Mouse (Mus musculus) heart, postnatal 25 days (tissue): ENCODE data around the gene Traf3ip3. TPM values are rescaled to one million over a fixed set of nuclear protein-coding genes. Genes with fewer than 3 reads are reported as not detected.
A peak's percentile ranks its signal among the peaks of the same experiment; 100 is the strongest.

Source experiments
- DNase-seq: peaks from one replicate; pipeline ENCODE4 v3.0.0; 2022; ENCODE audit warnings: low spot score
- intact Hi-C: fragments of 180-260 bp; cut with DNase I; formaldehyde crosslinking; loops from one replicate; pipeline ENCODE4 v1.15.1; 2025
- total RNA-seq, 2 experiments: library from RNA; stranded (reverse); gene quantifications; 2 replicates each; pipeline ENCODE4 v1.2.3; 2021

Gene Traf3ip3
- total RNA-seq, 2 experiments from 2014 or later = 1.1 to 1.4 TPM

DNA sequence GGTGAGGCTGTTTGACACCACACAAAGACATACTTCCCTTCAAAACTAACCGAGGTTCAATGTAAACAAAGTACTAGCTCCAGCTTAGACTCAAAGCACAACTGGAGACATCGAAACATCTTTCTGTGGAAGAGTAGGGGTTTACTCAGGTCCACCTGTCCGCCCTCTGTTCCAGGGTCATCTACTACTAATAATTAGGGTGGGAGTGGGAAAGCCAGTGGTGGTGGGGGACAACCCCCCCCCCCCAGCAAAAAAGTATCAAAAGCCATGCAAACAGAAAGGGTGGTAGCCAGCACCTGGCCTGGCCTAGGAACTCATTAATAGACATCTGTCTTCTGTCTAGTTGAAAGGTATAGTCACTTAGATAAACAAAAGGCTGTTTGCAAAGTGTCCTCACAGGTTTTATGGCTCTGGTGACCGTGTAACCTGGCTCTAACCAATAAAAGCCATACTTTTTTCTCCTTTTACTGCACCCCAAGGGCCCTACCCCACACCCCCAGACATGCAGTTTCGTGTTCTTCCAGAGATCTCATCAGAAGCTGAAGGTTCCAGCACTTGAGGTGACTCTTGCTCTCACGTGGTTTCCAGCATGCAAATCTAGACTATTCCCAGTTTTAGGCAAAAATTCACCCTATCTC lies 70.1 kb downstream of the Traf3ip3 start:
- intact Hi-C loops = no loop called here
- DNase-seq = no peak

DNA sequence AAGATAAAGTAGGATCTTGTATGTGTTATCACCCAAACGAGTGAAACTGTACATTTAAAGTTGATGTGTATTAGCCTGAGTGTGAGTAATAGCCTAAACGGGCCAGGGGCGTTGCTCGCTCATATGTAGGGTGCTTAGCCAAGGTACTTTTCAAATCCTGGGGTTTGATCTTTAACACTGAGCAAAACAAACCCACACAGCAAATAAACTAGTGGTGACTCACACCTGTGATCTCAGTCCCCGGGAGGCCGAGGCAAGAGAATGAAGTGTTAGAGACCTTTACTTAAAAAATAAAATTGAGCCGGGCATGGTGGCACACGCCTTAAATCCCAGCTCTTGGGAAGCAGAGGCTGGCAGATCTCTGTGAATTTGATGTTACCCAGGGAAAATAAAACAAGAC lies 70.7 kb downstream of the Traf3ip3 start:
- no peak for DNase-seq
- intact Hi-C loops = loop anchor here (1.0 kb wide), 1 partner anchor 42 kb away; no protein-coding TSS in a partner anchor

DNA sequence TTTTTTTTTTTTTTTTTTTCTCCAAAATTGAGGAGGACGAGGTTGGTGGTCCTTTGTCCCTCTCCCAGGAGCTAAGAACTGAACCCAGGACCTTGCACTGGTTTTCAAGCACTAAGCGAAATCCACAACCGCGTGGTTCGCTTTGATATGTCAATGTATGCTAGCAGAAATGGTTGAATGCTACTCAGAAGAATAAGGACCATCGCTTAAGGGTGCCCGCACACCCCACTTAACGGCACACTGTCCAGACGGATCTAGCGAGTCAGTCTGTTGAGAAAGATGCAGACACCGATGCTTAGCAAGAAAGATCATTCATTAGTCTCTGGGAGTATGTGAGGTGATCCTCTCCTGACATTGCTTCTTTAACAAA lies 71.1 kb downstream of the Traf3ip3 start:
- intact Hi-C loops = loop anchor here (1.0 kb wide), 1 partner anchor 43 kb away; no protein-coding TSS in a partner anchor
- DNase-seq = no peak

DNA sequence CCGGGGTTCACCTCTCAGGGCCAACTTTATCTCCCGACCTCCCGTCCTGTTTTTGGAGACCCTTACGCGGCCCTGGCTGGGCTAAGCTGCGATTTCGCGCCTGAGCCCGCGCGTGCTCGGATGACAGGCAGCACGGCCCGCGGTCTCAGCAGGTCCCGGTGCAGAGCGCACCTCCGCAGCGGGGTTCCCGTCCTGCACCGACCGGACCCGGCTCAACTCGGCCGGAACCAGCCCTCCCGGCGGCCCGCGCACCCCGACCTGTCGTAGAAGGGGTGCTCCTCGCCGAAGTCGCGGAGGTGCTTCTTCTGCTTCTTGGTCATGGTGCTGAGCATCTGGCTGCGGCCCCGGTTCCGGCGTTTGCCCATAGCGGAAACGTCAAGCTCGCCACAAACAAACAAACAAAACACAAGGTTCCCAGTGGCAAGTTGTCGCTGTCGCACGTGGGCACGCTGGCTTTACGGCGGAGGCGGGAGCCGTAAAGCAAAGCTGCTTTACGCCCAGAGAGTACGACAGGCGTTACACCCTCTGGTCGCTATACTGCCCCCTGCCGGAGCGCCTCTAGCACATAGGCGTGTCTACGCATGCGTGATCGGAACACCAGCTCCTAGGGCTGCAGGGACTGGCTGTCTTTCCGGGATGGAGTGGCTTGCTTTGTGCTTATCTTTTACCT lies 71.6 kb downstream of the Traf3ip3 start, which contains the start of gene Diexf:
Gene Diexf (minus strand): TSS at position 487 of the 670 bp plus-strand sequence.
- intact Hi-C loops = loop anchor here (1.0 to 10.0 kb wide), 2 partner anchors 43 to 345 kb away; no protein-coding TSS in a partner anchor
- peak; percentile 89 for DNase-seq

DNA sequence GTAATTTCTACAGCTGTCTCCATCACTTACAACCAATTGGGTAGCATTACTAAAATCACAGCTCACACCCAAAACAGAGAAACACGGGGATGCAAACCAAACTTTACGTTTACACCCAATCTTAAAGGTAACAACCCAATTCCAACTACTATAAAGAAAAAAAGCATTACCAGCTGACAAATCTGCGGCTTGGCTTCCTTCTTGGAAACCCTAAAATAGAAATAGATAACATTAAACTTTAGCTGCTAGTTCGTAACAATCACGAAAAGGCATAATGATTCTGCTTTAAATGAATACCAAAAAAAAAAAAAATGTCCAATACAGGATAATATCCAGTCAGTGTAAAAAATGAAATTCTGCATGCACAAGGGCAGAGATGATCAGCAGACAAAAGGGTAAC lies 72.2 kb downstream of the Traf3ip3 start:
- intact Hi-C loops = loop anchor here (10.0 kb wide), 1 partner anchor 345 kb away; no protein-coding TSS in a partner anchor
- DNase-seq = no peak

DNA sequence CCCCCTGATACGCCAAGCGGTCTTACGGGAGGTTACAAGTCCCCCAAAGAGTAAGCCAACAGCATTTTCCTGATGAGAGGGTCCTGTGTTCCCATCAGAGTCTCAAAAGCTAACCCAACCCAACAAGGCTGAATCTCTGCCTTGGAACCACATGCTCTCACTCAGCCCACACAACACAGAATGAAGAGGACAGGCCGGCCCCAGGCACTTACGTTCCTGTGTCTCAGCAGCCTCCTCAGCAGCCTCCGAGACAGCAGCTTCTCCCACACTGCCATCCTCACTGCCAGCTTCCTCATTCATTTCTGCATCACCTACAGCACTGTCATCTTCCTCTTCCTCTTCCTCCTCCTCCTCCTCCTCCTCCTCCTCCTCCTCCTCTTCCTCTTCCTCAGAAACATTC lies 73.4 kb downstream of the Traf3ip3 start:
- DNase-seq = no peak

DNA sequence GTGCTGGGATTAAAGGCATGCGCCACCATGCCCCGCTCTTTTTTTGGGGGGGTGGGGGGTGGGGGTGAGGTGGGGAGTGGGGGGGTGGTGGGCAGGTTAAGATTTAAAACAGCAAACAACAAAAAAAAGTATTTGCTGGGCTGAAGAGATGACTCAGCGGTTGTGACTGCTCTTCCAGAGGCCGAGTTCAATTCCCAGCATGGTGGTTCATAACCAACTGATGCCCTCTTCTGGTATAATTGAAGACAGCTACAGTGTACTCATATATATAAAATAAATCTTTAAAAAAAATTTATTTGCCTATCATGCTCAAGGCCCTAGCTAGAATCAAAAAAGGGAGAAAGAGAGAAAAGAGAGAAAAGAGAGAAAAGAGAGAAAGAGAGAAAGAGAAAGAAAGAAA lies 75.7 kb downstream of the Traf3ip3 start:
- intact Hi-C loops = loop anchor here (2.0 to 10.0 kb wide), 2 partner anchors 123 to 341 kb away; no protein-coding TSS in a partner anchor
- DNase-seq = no peak

More for the DNA sequence above, 73.4 kb downstream of the Traf3ip3 start:
- intact Hi-C loops = loop anchor here (10.0 kb wide), 1 partner anchor 343 kb away; no protein-coding TSS in a partner anchor

Other genes with a start within 250 kb of the Traf3ip3 start
- gene Syt14, start 165.9 kb downstream of the Traf3ip3 start, total RNA-seq = under 1 TPM; 0.23 to 0.42 TPM
- 1 to 10 TPM; 8.2 to 9.5 TPM for gene Diexf, start 71.4 kb downstream of the Traf3ip3 start, total RNA-seq
- gene Irf6, start 48.6 kb downstream of the Traf3ip3 start, total RNA-seq = 1 to 10 TPM; 2.4 to 3.5 TPM
- gene A130010J15Rik, start 33.7 kb downstream of the Traf3ip3 start, total RNA-seq = 1 to 10 TPM; 2.9 to 3.0 TPM
- gene Lamb3, start 6.0 kb upstream of the Traf3ip3 start, total RNA-seq = 10 to 100 TPM; 13.7 to 14.9 TPM
- 1 to 10 TPM; 6.7 to 7.2 TPM for gene Hsd11b1, start 62.4 kb upstream of the Traf3ip3 start, total RNA-seq
- 10 to 100 TPM; 64.5 to 74.4 TPM for gene G0s2, start 71.5 kb upstream of the Traf3ip3 start, total RNA-seq
- under 1 TPM; 0.39 to 0.62 TPM for gene Camk1g, start 168.6 kb upstream of the Traf3ip3 start, total RNA-seq